Mouse (Mus musculus) fat pad, adult 2 months (tissue): ENCODE results near the gene Prdm13.

Experiments
- DNase-seq: peaks from one replicate; pipeline ENCODE4 v3.0.0-alpha.2; 2011; ENCODE audit warnings: low read depth, low spot score; ENCODE audit errors: extremely low read depth

The Prdm13 gene

DNA sequence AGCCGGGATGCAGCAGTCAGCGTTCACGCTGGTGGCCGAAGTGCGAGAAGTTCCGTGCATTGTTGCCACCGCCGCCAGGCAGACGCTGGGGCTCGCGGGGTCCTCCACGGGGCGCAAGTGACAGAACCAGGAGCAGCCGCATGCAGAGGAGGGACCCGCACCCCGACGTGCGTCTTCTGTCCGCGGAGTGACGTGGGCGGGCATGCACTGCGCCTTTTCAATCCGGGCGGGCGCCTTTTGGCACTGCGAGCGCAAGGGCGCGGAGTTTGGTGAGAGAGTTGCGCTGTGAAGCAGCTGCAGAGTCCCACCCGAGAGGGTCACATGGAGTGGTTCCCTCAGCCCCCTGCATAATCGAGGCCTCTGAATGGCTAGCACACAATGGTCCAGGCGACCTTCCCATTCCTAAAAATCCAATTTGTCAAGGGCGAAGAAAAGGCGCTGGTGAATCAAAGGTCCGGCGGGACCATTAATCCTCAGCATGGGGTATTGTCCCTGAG is at the start of gene Prdm13:
Gene Prdm13, minus strand, starts transcription at position 369 of the 497 bp plus-strand sequence.
- DNase-seq: no peak

GRCm38 (mm10) chr4:21727615-21728165 is 41.9 kb upstream of the Prdm13 start, which contains the start of gene Ccnc:
Gene Ccnc, plus strand, starts transcription at chr4:21727701.
- DNase-seq: peak; percentile 3

GRCm38 (mm10) chr4:21726912-21727614 is 41.3 kb upstream of the Prdm13 start:
- peak; percentile 19 for DNase-seq

DNA sequence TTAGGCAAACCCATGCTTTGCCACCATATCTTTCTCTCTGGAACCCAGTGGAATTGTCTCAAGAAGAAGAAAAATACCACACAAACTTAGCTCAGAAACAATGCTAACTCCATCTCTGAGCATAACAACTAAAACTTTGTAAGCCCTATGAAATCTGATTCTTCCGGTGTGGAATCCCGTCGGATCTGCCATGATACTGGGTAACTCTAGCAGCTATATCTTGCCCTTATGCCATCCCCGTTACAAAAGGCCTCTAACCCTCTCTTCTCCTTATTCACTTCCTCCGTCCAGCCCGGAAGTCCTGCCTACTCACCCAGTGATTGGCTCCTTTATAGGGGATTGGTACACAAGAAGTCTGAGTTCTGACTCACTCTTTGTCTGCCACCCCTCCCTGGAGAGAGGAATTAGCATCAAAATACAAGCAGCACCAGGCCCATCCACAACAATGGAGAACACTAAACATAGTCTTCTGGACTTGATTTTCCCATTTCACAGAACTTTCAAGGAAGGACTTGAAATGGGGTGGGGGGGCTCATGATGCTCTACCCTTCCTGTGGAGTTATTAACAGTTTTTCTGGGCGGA is 37.1 kb upstream of the Prdm13 start:
- no peak for DNase-seq

DNA sequence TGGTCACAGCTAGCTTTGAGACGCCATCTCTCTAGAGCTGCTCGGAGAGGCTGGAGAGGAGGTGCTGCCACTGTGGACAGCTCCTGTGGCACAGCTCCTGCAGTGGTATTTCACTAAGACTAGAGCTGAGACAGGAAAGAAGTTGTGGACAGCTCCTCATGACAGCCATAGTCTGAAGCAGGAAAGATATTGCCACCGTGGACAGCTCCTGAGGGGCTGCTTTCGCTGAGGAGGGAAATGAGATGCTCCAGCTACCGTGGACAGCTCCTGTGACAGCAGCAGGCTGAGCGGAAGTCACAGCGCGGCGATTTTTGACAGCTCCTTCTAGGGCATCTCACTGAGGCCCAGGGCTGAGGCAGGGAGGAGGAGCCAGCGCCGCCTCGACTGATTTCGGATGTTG is 26.4 kb upstream of the Prdm13 start:
- DNase-seq: no peak

DNA sequence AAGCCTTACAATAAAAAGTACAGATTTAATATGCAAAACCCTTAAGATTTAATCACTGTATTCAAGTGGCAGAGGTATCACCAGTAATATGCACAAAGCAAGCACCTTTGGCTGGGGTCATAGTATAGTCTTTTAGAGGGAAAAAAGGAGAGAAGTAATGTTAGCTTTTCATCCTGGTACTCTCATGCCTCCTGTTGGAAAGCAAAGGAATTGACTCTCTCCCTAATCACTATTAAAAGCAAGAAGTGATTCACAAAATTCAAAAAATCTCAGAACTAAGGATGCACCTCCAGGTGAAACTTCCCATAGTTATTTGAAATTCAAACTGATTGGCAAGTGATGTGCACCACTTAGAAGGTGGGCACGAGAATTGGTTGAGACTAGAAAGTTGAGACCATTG is 19.3 kb upstream of the Prdm13 start:
- no peak for DNase-seq

DNA sequence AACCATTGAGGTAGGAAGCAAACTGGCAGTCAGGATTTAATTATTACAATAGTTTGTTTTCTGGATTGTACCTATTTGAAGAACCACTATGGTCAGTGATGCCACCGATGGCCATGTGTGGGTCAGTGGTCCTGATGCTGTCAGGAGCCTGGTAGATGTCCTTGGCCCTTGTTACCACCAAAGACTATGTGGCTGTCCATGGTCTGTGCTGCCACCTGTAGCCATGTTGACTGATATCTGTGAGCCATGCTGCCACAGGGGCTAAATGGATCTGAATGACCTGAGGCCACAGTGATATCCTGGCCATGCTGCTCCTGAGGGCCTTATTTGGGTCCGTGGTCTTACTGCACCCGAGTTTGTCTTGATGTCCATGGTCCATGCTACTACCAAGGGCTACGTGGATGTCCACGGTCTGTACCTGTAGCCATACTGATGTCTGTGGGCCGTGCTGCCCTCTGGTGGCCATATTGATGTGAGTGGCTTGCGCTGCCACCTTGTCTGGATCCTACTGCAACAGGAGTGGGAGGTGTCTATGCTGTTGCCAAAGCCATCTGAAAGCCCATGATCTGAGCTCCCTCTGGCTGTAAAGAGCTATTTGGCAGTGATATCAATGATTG is 10.0 kb upstream of the Prdm13 start:
- no peak for DNase-seq

GRCm38 (mm10) chr4:21690221-21690620 is 4.5 kb upstream of the Prdm13 start:
- DNase-seq: no peak

GRCm38 (mm10) chr4:21689492-21689941 is 3.8 kb upstream of the Prdm13 start:
- DNase-seq: no peak

DNA sequence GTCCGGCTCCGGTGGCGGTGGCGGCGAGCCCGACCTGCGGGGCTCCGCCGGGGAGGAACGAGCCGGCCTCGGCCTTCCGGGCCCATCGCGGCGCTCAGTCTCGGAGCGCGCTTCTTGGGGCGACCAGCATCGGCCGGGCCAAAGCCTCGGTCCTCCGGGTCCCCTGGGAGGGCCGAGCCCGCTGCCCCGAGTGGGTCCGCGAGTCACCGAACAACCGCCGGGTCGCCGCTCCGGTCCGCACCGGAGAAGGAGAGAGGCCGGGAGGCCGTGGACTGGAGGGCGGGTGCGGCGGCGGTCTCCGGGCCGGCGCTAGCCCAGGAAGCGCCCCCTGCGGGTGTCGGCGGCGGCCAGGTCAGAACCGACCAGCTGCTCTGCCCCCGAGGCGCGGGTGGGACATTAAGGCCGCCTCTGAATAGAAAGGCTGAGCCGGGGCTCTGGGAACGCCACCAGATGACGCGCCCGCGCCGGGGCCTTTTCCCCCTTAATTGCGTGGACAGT is 3.0 kb upstream of the Prdm13 start:
- DNase-seq: no peak

DNA sequence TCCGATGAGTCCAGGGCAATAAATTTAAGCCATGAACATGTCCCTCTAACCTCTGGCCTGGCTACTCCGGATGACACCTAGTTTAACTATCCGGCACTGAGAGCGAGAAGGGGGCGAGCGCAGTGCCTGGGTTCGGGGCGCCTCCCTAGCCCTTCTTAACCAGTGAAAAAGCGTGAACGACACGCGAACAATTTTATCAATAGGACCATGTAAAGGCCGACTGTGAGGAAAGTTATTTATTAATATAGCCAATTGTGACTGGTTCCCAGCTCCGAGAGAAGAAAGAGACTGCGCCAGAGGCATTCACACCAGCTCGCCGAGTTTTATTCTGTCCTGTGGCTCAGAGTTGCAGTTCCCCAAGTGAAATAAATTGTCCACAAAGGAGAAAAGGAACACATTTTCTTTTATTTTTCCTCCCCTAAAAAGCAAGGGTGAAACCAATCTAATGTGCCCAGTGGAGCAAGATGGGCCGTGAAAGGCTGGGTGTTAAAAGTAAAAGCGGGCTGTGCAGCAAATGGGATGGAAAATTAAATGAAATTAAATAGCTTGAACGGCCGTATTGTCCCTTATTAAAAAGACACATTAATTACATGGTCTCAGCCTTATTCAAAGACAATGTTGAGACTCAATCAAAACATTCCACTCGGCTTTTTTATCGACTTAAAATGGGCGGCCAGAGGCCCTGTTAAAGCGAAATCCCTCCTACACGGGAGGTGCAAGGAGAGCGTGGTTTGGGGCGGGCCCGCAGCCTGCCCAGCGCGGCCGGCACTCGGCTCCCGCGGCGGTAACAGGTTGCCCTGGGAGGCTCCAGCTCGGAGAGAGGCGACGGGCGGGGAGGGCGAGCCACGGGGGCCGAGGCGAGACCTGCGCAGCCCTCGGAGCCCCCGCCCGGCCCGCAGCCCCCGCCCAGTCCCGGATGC is 2.3 kb upstream of the Prdm13 start:
- no peak for DNase-seq

GRCm38 (mm10) chr4:21686934-21687333 is 1.2 kb upstream of the Prdm13 start:
- DNase-seq: no peak

DNA sequence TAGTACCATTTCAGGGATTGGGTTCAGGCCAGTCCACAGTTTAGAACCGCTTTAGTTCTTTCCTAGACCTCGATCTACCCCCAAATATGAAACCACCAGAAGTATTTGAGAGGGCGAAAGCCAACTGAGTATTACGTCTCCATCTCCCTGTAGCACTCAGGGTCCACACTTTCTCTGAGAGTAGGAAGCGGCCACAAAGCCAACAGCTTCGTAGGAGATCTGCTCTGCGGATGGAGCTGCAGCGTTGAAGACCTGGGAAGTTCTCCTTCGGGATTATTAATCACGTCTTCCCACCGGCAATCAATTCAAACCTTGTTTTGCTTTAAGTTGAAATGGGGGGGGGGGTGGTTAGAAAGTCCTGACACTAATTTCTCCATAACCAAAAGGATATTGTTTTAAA is 653 bp upstream of the Prdm13 start:
- no peak for DNase-seq

DNA sequence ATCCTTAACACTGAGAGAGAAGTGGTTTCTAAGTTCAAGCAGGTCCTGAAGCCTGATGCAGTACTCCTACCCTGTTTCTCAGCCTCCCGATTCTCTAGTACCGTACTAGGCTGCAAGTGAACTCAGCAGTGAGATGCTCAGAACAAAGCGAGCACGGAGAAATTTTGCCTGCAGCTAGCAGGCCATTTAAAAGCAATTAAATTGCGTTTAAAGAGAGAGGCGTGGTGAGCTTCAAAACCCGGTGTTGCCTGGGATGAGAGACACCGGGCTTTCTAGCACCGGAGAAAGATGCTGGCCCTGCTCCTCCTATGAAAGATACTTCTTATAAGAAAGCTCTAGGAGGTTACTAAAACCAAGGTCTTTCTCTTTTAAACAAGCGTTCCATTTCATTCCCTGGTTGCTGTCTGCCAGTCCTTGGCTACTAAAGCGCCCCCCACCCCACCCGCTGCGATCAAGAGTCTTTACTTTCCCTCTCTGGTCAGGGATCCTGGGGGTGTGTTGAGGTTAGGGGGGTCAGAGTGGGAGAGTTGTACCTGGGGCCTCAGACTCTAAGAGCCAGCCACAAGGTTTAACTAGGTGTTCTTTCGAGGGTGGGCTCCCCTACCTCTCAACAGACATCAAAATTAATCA is 1.3 kb downstream of the Prdm13 start:
- no peak for DNase-seq

DNA sequence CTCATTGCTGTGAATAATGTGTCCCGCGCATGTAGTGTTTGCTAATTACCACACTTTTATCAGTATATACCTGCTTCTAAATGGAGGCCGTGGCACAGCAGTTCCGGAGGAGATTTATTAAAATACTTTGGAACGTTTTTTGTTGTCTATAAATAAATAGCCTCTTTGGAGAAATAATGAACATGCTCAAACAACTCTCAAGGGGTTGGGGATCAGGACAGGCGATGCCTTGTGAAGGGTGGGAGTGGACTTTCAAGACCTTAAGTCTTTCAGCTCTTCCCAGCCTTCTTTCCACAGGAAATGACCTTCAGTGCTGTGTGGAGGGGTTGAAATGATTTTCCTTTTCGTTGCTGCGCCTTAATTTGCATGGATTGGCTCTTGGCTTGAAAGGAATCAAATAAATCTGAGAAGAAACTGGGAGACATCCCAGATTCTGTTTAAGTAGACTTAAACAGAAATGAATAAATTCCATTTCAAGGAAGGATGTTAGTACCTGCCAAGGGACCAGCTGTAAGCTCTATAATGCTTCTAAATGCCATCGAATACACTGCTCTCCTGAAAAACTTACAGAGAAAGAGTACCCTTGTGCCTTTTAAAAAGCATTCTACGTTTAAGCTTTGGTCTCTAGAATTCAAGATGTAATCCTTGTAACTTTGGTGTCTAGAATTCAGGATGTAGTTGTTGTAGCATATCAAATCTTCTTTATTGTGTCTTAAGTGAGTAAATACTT is 3.2 kb downstream of the Prdm13 start:
- no peak for DNase-seq

GRCm38 (mm10) chr4:21680971-21681370 is 4.8 kb downstream of the Prdm13 start:
- no peak for DNase-seq

- DNase-seq: no peak
Observed at GRCm38 (mm10) chr4:21679624-21680480, 5.9 kb downstream of the Prdm13 start.

DNA sequence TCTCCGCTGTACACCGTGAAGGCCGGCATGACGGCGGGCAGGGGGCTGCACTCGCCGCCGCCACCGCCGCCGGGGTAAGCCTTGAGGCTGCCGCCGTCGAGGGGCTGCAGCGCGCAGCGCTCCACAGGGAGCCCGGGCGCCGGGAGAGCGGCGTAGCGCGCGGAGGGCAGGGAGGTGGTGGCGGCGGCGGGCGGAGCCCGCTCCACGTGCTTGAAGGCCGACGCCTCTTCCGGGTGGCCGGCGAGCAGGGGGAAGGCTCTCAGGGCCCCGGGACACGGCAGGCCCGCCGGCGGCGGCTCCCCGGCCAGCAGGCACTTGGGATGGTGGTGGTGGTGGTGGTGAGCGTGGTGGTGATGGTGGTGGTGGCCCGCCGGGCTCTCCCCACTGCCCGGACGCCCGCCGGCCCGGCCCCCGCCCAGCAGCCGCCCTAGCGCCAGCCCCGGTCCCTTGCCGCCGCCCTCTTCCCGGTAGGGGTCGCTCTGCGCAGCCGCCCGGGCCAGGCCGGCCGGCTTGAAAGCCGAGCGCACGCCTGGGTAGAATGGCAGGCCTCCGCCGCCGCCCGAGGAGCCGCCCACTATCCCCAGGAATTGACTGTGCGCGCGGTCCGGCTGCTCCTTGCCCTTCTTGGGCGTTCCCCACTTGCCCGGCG is 6.7 kb downstream of the Prdm13 start:
- no peak for DNase-seq
